Mouse (Mus musculus): ENCODE measurements around the gene Nts.
A peak's percentile ranks its signal among the peaks of the same experiment; 100 is the strongest.
"Not testable (repeated sequence)": the region's sequence is repeated elsewhere in the genome, so short reads cannot be mapped to it uniquely, and the experiment has no call there.

Gene Nts

DNA sequence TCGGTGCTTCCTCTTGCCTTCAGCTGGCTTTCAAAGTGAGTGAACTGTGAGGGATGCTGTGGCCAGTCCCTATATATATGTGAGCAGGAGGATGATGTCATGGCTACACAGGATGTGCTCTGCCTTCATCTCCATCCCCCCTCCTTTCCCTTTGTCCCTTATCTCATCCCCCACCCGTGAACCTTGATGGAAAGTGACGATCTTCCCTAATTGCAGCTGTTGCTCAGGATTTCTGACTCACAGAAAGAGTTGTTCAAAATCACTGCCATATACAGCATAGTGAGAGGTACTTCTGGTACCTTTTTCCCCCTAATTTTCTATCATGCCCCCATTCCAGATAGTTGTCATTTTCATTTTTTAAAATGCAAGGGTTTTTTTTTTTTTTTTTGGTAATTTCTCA lies at the start of gene Nts:
Gene Nts (minus strand): TSS at position 101 of the 400 bp plus-strand sequence.
- no peak for DNase-seq

DNA sequence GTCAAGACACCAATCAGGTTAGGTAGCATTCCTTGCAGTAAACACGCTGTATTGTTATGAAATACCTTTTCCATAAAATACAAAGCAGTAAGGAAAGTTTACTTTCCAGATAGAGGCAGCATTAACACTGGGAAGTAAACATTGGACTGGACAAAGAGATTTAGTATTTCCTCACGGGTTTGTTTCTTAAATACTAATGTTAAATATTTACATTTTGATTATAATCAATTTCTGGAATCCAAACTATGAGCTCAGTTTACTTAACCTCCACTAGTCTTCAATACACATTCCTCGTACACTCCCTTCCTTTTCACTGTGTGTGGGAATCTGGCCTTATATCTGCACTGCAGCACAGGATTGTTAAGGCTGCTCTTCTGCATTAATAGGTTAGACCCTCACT lies 37.6 kb upstream of the Nts start:
- DNase-seq = no peak

DNA sequence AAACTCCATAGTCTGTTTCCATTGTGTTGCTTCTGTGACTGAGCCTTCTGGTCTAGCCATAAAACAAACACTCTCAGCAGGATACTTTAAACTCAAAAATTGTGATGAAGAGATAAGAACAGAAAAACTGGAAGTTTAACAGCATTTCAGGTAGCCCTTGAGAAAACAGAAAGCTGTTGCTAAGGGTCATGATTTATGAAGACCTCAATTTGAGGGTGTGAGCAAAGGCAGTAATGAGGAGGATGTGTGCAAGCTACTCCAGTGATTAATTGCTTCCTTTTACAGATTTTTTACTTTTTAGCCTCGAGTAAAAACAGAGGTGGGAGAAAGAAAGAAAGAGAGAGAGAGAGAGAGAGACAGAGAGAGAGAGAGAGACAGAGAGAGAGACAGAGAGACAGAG lies 23.9 kb upstream of the Nts start:
- no peak for DNase-seq

GRCm38 (mm10) chr10:102511807-102512461 lies 21.6 kb upstream of the Nts start, which contains the start of gene Rassf9:
Gene Rassf9 (plus strand): TSS chr10:102512222.
- DNase-seq = peak in 1 of 2 experiments; percentile 11

DNA sequence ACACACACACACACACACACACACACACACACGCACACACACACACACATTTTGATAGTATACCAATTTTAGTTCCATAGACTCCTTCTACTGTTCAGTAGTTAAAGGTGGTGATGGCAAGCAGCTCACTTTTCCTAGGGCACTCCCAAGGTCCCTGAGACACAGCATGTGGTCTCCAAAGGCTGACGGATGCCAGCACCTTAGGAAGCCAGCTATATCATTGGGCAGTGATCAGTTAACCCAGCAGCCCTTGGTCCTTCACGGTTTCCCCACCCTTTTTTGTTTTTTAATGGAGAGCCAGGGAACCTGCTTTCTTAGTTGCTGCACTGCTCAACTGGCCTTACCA lies 21.1 kb upstream of the Nts start:
- DNase-seq = no peak

- no peak for DNase-seq
Measured at GRCm38 (mm10) chr10:102507386-102507785, 17.1 kb upstream of the Nts start.

DNA sequence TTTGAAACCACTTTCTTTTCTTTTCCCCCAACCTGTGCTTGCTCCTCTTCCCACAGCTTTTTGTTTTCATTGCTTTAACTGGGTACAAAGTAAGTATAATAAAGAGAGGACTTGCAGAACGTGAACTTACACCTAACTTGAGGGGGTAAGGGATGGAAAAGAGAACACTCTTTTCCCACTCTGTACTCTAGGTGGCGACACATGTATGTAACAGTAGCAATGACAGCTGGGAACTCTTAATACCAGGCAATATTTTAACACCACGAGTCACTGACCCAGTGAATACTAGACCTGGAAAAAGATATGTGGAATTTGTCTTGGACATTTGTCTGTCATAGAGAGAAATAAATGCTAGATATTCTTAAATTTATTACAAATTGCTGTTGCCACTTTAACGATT lies 8.5 kb upstream of the Nts start:
- peak in 1 of 2 experiments; percentile 6 for DNase-seq

- DNase-seq = peak; percentile 36 to 73
Measured at GRCm38 (mm10) chr10:102491792-102492191, 1.5 kb upstream of the Nts start.

DNA sequence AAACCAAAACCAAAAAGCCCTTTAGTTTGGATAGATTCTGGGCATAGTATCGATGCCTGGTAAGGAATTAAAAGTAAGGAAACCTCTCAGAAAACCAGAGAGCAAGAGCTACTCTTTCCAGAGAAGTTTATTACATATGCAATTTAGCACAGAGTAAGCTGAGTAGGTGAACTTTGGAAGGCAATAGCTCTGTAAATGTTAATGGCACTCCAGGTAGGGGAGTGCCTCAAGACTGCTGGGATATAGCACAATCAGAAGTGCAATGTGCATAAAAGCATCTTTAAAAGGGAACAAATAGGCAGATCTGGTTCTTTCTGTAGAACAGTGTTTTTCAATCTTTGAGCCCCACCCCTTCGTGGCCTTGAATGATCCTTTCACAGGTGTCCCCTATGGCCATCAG lies 20.9 kb downstream of the Nts start:
- DNase-seq = no peak

GRCm38 (mm10) chr10:102451756-102452155 lies 38.5 kb downstream of the Nts start:
- peak; percentile 23 to 49 for DNase-seq

GRCm38 (mm10) chr10:102449449-102449848 lies 40.8 kb downstream of the Nts start:
- DNase-seq = peak in 1 of 2 experiments; percentile 60

- DNase-seq = no peak
Measured at GRCm38 (mm10) chr10:102444912-102445556, 45.3 kb downstream of the Nts start.

DNA sequence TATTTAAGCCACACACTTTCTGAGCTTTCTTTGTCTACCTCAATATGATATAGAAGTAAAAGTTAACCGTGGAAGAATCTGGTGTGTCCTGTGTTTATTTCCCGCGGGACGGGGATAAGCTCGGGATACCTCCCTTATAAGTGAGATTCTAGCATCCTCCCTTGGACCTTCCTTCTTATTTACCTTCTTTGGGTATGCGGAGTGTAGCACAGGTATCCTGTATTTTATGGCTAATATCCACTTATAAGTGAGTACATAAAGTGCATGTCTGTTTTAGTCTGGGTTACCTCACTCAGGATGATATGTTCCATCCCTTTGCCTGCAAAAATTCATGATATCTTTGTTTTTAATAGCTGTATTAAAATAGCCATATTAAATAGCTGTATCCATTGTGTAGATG lies 54.8 kb downstream of the Nts start:
- not testable (repeated sequence) for DNase-seq

GRCm38 (mm10) chr10:102435048-102435447 lies 55.2 kb downstream of the Nts start:
- DNase-seq = peak; percentile 42 to 67

Data from cerebellum, postnatal 25 days (tissue).